Mouse (Mus musculus) CH12.LX (cell line): Measurements from ENCODE around the gene Wt1.

Source experiments
- CHD1 ChIP-seq: IDR thresholded peaks from 2 replicates; pipeline ENCODE4 v1.6.1; 2012; ENCODE audit warnings: low read depth, low read length, improper control_type of control experiment, inconsistent platforms
- CTCF ChIP-seq, 2 experiments: IDR thresholded peaks in 1 of 2; conservative IDR thresholded peaks in 1 of 2; 2 replicates each; pipeline ENCODE4 v1.5.1; 2011 to 2012; ENCODE audit warnings: low read depth in 2 of 2, low read length in 2 of 2, improper control_type of control experiment in 1 of 2, inconsistent platforms in 1 of 2, mild to moderate bottlenecking in 1 of 2, moderate library complexity in 1 of 2
- EP300 ChIP-seq: IDR thresholded peaks from 2 replicates; pipeline ENCODE4 v1.6.1; 2011; ENCODE audit warnings: low read length, improper control_type of control experiment
- JUN ChIP-seq: IDR thresholded peaks from 2 replicates; pipeline ENCODE4 v1.6.1; 2011; ENCODE audit warnings: low read depth, mild to moderate bottlenecking, low read length, improper control_type of control experiment, moderate library complexity; ENCODE audit not compliant: insufficient read depth
- JUND ChIP-seq: conservative IDR thresholded peaks from 2 replicates; pipeline ENCODE4 v1.6.1; 2011; ENCODE audit warnings: low read depth, low read length, improper control_type of control experiment
- MAX ChIP-seq: IDR thresholded peaks from 2 replicates; pipeline ENCODE4 v1.6.1; 2011; ENCODE audit warnings: low read length, improper control_type of control experiment
- MXI1 ChIP-seq: IDR thresholded peaks from 2 replicates; pipeline ENCODE4 v1.6.1; 2011; ENCODE audit warnings: mild to moderate bottlenecking, low read depth, low read length, improper control_type of control experiment
- NELFE ChIP-seq: IDR thresholded peaks from 2 replicates; pipeline ENCODE4 v1.6.1; 2011; ENCODE audit warnings: low read depth, low read length, improper control_type of control experiment
- POLR2A ChIP-seq: IDR thresholded peaks from 2 replicates; pipeline ENCODE4 v1.6.1; 2011; ENCODE audit warnings: low read depth, mild to moderate bottlenecking, improper control_type of control experiment, low read length
- SIN3A ChIP-seq: IDR thresholded peaks from 2 replicates; pipeline ENCODE4 v1.6.1; 2012; ENCODE audit warnings: low read length, improper control_type of control experiment, inconsistent platforms
- TBP ChIP-seq: conservative IDR thresholded peaks from 2 replicates; pipeline ENCODE4 v1.6.1; 2011; ENCODE audit warnings: low read depth, low read length, improper control_type of control experiment
- USF2 ChIP-seq: conservative IDR thresholded peaks from 2 replicates; pipeline ENCODE4 v1.6.1; 2011; ENCODE audit warnings: low read depth, low read length, improper control_type of control experiment

DNA sequence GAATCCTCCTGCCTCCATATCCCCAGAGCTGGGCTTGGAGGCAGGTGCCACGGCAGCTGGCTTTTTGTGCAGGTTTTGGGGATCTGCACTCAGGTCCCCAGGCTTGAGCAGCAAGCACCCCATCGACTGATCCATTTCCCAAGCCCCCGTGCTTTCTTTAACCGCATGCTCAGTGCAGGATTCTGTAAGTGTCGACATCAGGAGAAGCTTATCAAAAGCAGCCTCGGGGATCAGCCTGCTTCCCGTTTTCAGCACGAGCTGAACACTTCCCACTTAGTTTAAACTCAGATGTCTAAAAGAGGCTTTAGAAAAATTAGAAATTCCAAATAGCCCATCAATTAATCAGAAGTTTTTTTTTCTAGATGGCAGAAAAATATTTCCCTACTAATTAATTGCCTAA lies 93.3 kb downstream of the Wt1 start:
- TF ChIP-seq MAX (no peak), MXI1 (no peak), EP300 (no peak), CTCF (conservative IDR thresholded peaks at IDR 0.05 in 1 of 2, IDR thresholded peaks at IDR 0.05 in 1 of 2; ENCODE audit: low read depth in 2 of 2, low read length in 2 of 2) (no peak), NELFE (no peak), TBP (no peak), CHD1 (no peak), POLR2A (no peak), USF2 (no peak), JUND (no peak), SIN3A (no peak), JUN (no peak)
